Mouse (Mus musculus) left cerebral cortex, adult 9 months (tissue): ENCODE data around the gene Cd59a.
"Not testable (repeated sequence)": the region's sequence is repeated elsewhere in the genome, so short reads cannot be mapped to it uniquely, and the experiment has no call there.

Experiments used
- DNase-seq, 2 experiments: peaks; one replicate each; pipeline ENCODE4 v3.0.0; 2022; ENCODE audit warnings: low spot score in 2 of 2

Cd59a gene

DNA sequence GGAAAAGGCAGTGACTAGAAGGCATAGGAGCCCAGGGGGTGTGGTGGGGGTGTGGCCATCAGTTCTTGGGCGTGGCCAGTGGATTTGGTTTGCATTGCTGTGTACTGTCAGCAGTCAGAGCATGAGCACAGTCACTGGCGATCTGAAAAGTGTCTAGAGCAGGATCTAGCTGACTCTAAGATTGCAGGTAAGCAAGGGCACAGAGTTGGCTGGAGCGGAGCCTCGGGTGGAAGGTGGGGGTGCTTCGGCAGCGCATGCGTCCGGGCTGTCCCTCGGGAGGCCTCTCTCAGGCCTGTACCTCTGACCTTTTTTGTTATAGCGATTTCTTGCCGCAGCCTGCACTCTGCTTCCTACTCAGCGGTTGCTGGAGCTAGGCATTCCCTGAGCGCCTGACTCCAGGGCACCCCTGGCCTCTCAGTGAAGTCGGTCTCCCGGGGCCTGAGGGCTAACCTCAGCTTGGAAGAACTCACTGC is at the start of gene Cd59a:
Gene Cd59a (plus strand): TSS at position 61 of the 473 bp plus-strand sequence.
- DNase-seq: peak in 1 of 2 experiments; percentile 51

DNA sequence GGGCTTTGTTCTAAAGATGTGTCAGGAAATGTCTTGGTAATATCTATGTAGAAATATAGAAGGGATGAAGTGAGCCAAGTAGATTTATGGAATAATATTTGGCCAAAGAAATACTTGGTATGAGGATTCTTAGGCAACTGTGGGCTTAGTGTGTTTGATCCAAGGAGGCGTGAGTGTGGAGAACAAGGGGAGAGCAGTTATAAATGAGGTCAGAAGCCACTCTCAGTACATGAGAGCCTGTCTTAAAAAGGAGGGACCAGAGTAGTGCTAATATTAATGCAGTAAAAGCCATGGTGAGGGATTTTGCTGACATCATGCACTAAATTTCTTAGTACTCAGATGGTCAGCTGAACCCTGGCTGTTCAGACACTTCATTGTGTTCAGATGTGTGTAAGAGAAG is 37.2 kb upstream of the Cd59a start:
- no peak for DNase-seq

DNA sequence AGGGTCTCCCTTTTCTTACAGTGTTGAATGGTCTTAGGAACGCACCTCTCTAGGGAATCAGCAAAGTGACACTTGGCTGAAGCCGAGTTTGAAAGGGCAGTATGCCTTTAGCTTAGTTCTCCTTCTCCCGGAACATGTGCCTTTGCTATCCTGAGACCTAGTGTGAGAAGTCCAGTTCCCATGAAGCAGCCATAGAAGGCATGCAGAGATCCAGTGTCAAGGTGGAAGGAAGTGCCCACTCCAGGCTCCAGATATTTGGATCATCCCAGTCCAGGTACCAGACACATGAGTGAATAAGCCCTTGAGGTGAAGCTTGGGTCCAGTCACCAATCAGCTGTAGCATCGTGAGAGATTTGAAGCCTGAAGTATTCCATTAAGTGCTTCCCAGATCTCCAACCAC is 36.6 kb upstream of the Cd59a start:
- DNase-seq: no peak

DNA sequence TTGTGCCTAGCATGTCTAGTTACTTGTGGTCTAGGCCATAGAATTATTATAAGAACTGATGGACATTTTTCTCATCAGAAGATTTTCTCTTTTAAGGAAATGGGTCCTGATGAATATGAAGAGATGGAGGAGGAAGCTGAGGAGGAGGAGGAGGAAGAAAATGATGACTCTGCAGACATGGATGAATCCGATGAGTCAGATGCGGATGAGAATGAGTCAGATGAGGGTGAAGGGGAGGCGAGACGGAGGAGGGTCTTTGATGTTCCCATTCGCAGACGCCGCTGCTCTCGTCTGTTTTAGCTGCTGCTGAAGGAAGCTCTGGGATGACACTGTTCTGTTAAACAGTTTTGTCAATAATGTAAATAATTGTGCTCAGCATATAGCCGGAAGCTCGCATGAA is 35.8 kb upstream of the Cd59a start:
- peak in 1 of 2 experiments; percentile 33 for DNase-seq

DNA sequence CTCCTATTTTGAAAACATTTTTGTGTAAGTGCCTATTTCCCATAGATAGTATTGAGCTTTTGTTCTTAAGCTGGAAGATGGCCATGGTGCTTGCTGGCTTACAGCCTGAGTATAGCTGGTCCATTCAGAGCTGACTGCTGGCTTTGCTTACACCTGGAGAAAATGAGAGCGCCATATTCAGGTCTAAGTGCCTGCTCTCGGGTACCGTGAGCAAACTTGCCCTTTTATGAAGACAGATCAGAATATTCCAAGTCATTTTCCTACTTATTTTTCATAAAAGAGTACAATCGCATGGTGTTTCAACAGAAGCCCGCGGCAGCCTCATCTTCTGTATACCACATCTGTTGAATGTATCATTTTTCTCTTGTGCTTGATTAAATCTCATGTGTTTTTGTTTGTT is 34.6 kb upstream of the Cd59a start:
- DNase-seq: no peak

DNA sequence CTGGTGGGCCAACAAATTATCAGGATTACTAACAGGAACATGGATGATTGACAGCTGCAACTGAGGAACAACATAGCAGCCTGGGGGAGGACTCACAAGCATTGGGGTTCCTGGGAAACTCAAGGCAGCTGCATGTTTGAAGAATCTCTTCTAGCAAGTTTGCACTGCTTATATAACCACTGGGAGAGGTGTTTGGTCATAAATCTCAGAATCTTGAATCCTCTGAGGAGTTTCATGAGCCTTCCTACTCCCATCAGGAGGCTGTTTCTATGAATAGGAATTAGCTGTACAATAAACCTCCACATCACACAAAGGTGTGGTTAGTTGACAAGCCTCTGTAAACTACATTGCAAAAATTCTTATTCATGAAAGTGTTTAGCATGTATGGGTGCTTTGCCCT is 32.9 kb upstream of the Cd59a start:
- no peak for DNase-seq

DNA sequence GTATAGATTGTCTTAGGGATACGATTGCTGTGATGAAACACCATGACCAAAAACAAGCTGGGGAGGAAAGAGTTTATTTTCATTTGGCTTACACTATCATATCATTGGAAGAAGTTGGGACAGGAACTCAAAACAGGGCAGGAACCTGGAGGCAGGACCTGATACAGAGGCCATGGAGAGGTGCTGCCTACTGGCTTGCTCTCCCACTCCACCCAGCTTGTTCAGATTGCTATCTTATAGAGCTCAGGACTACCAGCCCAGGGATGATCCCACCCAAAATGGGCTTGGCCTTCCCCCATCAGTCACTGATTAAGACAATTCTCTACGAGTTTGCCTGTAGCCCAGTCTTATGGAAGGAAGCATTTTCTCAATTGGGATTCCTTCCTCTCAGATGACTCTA is 31.4 kb upstream of the Cd59a start:
- DNase-seq: no peak

DNA sequence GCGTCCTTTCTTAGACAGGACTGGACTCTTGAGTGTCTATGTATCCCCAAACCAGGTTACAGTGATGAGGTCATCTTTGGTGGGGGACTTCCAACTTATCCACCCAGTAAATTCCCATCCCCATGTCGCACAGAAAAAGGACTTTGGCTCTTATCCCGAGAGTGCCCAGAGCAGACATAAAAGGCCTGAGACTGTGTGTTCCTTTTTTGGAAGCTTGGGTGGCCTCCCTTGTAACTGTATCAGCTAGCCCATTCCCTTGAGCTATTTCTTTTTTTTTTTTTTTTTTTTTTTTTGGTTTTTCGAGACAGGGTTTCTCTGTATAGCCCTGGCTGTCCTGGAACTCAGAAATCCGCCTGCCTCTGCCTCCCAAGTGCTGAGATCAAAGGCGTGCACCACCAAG is 30.1 kb upstream of the Cd59a start, which contains the start of gene Gm10912:
Gene Gm10912 (plus strand): TSS at position 301 of the 400 bp plus-strand sequence.
- not testable (repeated sequence) for DNase-seq

DNA sequence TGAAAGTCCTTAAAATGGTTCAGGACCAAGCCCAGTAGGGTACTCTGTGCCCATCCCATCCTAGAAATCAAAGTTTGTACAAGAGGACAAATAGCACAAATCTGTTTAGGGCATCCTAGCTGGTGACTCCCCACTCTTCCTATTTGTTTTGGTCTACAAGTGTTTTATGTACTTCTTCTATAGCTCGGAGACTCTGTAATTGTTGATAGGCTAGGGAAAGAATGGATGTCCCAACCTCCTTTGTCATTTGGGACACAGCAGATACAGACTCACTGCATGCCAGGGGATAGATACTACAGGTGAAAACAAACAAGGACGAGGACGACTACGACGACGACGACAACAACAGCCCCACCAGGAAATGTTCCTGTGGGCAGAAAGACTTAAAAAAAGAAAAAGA is 27.2 kb upstream of the Cd59a start, which contains the start of gene Gm10799:
Gene Gm10799 (minus strand): TSS at position 101 of the 400 bp plus-strand sequence.
- DNase-seq: not testable (repeated sequence)

DNA sequence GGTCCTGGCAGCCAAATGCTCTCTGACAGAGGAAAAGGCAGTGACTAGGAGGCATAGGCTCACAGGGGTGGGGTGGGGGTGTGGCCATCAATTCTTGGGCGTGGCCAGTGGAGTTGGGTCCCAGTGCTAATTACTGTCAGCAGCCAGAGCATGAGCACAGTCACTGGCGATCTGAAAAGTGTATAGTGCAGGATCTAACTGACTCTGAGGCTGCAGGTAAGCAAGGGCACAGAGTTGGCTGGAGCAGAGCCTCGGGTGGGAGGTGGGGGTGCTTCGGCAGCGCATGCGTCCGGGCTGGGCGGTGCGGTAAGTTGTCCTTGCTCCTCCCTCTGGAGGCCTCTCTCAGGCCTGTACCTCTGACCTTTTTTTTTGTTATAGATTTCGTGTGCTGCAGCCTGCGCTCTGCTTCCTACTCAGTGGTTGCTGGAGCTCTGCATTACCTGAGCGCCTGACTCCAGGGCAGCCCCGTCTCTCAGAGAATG is 25.9 kb upstream of the Cd59a start, which contains the start of gene Cd59b:
Gene Cd59b (plus strand): TSS at position 146 of the 482 bp plus-strand sequence.
- DNase-seq: no peak

DNA sequence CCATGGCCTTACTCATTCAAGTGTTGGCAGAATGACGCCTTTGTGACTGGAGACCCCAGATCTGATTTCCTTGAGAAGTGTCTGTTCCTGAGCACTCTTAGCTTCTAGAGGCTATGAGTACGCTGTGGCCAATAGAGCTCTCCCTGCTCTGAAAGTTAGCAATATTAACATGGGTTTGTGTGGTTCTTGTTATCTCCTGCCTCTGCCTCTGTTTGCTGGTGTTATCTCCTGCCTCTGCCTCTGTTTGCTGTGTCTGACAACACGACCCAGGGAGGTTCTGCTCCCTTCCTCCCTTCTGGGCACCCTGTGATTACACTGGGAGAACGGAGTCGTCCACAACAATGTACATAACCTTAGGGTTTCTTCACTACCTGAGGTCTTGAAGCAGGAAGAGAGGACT is 17.3 kb upstream of the Cd59a start:
- DNase-seq: not testable (repeated sequence)

DNA sequence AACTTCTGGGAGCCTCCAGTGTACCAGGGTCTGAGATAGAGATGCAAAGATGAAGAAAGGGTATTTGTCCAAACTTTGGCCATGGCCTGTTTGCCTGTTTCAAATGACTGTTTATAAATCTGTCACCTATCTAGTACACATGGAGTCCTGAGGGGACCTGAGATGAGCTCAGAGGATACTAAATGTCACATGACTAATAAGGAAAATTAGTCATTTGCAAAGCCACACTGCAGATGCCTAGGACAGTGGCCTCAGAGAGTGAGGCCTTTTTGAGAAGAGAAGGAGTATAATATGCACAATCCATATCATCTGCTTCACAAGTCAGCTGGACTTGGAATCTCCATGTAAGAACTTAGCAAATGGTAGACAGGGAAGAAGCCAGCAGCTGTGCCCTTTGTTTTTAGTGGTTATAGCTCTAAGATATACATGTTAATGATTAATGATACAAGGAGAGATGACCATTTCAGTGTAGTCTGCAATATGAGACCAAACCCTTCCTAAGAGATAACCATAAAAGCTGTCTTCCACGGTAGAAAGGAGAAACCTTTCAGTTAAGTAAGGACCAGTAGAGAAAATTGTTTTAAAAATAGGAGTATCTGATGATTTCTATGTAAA is 14.1 kb upstream of the Cd59a start:
- DNase-seq: not testable (repeated sequence)

DNA sequence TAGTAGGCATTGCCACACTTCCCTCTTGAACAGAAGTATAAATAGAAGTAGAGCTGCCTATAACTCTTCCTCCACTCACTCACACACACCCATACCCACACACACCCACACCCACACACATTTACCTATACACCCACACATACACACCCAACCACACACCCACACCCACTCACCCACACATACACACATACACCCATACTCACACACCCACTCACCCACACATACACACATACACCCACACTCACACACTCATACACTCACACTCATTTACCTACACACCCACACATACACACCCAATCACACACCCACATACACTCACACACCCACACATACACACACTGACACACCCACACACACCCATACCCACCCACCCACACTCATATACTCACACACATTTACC is 13.1 kb upstream of the Cd59a start:
- no peak for DNase-seq

DNA sequence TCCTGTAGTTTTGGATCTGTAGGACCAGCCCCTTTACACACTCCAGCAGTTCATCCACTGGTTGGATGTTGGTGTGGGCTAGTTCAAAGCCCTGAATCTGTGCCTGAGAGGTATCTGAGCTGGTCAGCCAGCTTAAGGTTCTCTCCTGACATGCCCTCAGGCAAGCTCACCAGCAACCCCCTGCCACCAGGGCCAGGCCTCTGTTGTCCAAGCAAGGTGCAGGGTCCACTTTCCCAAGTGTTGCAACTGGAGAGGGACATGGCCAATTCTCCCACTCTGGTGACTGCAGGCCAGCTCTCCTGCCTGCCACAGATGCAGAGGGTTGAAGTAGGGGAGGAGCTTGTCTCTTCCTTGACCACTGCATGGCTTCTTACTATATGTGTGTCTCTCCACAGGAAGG is 11.6 kb upstream of the Cd59a start:
- DNase-seq: not testable (repeated sequence)

DNA sequence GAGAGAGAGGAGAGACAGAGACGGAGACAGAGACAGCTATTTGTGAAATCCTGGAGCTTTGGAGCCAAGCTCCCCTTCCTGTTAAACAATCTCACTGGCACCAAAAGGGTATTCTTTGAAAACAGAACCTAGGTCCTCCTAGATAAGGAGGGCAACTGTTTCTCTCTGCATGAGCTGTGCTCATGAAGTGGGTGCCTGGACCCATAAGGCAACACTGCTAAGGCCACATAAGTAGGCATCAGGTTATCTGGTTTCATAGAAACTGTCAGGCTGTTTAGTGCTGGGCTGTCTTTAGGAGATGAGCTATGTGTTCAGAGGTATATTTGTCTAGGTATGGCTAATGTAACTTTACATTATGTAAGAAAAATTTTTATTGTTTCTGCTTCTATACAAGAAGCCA is 8.0 kb upstream of the Cd59a start:
- DNase-seq: not testable (repeated sequence)

DNA sequence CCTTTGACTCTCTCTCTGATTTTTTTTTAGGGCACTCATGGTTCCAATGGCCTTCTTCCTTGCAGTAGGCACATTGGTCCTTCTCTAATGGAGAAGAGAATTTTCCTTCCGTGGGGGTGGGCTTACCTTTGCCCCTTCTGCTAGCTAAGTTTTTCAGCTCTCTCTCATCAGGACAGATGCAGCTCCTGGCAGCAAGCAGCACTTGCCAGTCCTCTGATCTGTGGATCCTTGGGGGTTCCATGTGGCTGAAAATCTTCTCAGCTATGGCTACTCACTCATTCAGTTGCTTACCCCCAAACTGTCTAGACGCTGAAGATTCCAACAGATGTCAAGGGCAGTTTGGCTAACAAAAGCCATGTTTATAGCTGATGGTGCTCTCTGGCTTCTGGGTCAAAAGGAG is 2.3 kb upstream of the Cd59a start:
- no peak for DNase-seq

DNA sequence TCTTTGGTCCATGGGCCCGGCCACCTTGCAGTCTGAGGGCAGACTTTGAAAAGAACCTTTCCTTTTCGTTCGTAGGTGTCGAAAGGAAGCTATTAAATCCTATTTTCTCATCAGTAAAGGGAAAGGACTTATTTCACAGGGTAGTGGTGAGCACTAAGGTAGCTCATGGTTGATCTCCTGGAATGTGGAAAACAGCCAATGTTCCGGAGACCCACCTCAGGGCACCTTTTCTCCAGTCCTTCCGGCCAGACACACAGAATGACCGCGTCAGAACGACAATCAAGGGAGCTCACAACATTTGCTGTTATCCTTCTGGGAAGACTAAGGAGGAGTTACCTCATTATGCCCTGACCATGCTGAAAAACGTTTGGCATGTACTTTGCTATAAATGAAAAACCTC is 655 bp downstream of the Cd59a start:
- no peak for DNase-seq

DNA sequence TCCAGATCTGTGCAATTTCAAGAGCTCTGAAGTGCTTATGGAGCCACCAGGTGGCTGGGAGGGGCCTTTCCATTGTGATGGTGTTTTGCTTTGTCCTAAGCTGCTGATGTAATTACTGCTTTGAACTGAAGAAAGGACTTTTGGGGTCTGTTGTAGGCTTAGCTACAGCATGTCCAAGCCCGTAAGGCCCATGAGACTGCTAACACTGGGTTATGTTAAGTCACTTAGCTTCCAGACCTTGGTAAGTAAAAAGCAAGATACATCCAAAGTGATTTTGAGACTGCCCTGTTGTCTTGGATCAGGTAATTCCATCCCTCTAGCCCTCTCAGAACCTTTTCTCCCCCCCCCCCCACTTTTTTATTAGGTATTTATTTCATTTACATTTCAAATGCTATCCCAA is 1.2 kb downstream of the Cd59a start:
- not testable (repeated sequence) for DNase-seq

DNA sequence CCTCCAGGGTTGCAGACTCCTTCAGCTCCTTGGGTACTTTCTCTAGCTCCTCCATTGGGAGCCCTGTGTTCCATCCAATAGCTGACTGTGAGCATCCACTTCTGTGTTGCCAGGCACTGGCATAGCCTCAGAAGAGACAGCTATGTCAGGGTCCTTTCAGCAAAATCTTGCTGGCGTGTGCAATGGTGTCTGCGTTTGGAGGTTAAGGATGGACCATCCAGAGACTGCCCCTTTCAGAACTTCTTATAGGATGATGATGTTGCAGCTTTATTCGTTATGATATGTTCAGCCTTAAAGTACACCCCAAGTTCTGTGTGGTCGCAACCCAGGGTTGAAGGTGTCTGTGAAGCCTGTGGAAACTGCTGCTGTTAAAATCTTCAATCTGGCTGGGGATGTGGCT is 1.8 kb downstream of the Cd59a start:
- DNase-seq: not testable (repeated sequence)

DNA sequence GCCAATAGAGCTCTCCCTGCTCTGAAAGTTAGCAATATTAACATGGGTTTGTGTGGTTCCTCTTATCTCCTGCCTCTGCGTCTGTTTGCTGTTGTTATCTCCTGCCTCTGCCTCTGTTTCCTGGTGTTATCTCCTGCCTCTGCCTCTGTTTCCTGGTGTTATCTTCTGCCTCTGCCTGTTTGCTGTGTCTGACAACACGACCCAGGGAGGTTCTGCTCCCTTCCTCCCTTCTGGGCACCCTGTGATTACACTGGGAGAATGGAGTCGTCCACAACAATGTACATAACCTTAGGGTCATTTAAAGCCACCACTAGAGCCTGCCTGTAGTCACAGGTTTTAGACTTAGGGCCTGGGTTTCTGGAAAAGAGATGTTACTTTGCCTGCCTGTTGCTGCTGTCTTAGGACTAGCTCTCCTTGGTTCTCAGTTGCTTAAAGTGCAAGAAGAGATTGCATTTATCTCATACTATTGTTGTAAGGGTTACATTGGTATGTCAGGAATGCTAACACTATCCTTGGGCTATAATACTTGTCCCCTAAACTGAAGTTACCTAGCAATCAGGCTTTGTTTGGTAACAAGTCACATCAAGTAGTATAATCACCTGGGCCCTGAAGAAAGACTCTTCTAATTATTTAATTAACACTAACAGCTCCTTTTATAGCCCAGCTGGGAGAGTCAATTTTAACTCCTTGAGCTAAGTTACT is 3.1 kb downstream of the Cd59a start:
- no peak for DNase-seq

DNA sequence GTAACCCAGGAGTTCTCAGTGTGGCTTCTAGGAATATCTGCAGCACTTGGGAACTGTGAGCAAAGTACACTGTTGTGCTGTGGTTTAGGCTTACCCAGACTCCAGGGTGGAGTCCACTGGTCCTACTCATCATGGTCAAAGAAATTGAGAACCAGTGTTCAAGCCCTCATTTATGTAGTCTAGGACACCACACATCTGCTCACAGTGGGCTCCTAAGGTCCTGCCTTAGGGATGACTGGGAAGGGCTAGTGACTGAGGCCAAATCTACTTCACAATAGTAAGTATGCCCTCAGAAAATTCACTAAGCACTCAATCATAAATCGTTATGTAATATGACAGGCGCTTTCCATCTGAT is 3.6 kb downstream of the Cd59a start:
- no peak for DNase-seq

DNA sequence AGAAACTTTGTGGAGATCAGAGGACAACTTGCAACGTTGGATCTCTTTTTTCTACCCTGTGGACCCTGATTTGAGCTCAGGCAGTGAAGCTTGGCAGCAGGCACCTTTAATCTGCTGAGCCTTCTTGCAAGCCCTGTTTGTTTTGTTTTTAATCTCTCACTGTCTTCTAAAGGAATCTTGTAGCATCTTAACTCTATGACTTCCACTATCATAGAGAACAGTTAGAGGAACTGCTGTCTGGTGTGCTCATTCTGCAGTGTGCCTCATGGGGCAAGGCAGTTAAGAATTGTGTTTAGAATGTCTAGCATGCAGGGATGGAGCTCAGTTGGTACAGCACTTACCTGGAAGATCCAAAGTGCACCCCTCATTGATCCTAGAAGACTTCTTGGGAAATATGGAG is 4.3 kb downstream of the Cd59a start:
- DNase-seq: no peak

DNA sequence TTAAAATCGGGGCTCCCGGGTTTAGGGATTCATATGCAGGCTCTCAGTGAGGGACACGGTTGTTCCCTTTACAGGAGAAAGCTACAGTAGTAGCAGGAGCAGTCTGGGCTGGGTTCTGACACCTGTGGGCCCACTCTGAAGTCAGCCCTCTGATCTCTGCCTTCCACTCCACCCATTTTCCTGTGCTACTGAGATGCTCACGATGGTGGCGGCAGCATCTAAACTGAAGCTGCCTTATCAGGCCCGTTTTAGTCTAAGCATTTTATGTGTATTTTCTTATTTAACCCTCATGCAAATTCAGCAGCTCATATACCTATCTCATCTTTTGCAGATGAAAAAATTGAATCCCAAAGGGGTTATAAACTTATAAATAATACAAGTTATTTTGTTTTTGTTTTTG is 9.2 kb downstream of the Cd59a start:
- DNase-seq: no peak
